Mouse (Mus musculus) kidney, adult 2 months (tissue): ENCODE results near the gene Acsbg2.

Source experiments
- CTCF ChIP-seq: fragments of 200-500 bp; conservative IDR thresholded peaks from 2 replicates; pipeline ENCODE4 v1.5.1; 2011; ENCODE audit warnings: low read depth, mild to moderate bottlenecking, control low read depth, low read length, moderate library complexity, mixed read lengths; ENCODE audit not compliant: insufficient read depth, insufficient read length
- POLR2A ChIP-seq: fragments of 200-500 bp; IDR thresholded peaks from one replicate; pipeline ENCODE4 v1.6.1; 2011; ENCODE audit warnings: low read depth, low read length, control low read depth

DNA sequence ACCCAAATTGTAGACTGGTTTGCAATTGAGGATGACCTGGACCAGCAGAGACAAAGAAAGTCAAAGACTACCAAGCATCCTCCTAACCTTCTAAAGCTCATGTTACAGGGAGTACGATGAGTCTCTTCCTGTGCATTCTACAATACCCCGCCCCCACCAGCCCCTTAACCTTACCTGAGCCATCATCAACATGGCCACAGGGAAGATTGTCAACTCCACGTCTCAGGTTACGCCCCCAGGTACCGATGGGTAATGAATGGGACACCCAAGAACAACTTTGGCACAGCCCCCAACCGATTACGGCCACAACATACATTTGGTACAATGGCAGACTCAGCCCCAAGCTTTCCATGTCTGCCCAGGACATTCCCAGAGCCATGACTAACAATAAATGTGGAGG lies 33.7 kb downstream of the Acsbg2 start:
- TF ChIP-seq POLR2A = no peak
- no peak for TF ChIP-seq CTCF
